In genomic region chr3:52443856-52444255, GRCm38 (mm10) we compare ENCODE assay signal across 9 mouse cellular contexts.
DNase-seq lines count a peak whose midpoint lies in the region; ATAC-seq and TF ChIP-seq lines count a peak whose summit lies in the region.
"Had no signal": no experiment of that assay in that cellular context is flagged by ENCODE, and none has a peak within 500 bp of the region (broad histone marks: within the 10 kb centered on the region; RNA-seq: fewer than 3 reads in every experiment).

No protein-coding gene starts in this region.

- peak overlapping the region; percentile 61; the same call in 1 of the 2 replicates for H3K27ac ChIP-seq in lung, embryonic 14.5 days (ENCODE audit: low read depth)
- H3K27ac ChIP-seq: liver, embryonic 13.5 days had no signal

- WGBS in lung, embryonic 14.5 days = 44% methylated on average over 3 of the region's 3 CpGs

- no peaks in the 10 kb centered on the region for H3K4me1 ChIP-seq in lung, embryonic 14.5 days (ENCODE audit: insufficient read depth)
- H3K4me1 ChIP-seq: liver, embryonic 13.5 days had no signal

- no peak overlapping the region for H3K4me2 ChIP-seq in lung, embryonic 14.5 days
- H3K4me2 ChIP-seq: liver, embryonic 13.5 days had no signal

- H3K9me3 ChIP-seq in lung, embryonic 14.5 days (ENCODE audit: low read depth, low read length) = no peaks in the 10 kb centered on the region
- H3K9me3 ChIP-seq: liver, embryonic 13.5 days had no signal

- no peaks in the 10 kb centered on the region for H3K27me3 ChIP-seq in lung, embryonic 14.5 days (ENCODE audit: insufficient read depth, low read length)
- H3K27me3 ChIP-seq: liver, embryonic 13.5 days had no signal

- no peak overlapping the region for H3K4me3 ChIP-seq in lung, embryonic 14.5 days (ENCODE audit: low read depth, low read length)
- H3K4me3 ChIP-seq: liver, embryonic 13.5 days had no signal

- peak; percentile 39 for DNase-seq in lung, embryonic 14.5 days
- no peak for DNase-seq in lung, postnatal 14 days
- peak; percentile 40 for DNase-seq in adrenal gland, postnatal 25 days
- peak; percentile 13 for DNase-seq in forelimb bud, embryonic 11.5 days (ENCODE audit: low read depth, low spot score)
- DNase-seq in induced T-regulatory cell, adult 2 months (ENCODE audit: low read depth) = peak; percentile 37
- peak; percentile 37 to 49 for DNase-seq in thymus, postnatal 10 days (ENCODE audit: low spot score in 2 of 2)
- DNase-seq in frontal cortex, postnatal 25 days (ENCODE audit: low spot score in 2 of 2) = no peak
- DNase-seq: liver, embryonic 13.5 days had no signal

- peak; percentile 65; the same call in 1 of the 2 replicates for ATAC-seq in lung, embryonic 14.5 days (ENCODE audit: insufficient read depth)
- ATAC-seq in megakaryocyte progenitor cell, adult 5-6 weeks (replicated peaks; ENCODE audit: poor library complexity) = peak; percentile 97

- no peak for TF ChIP-seq CTCF in lung, embryonic 14.5 days (IDR thresholded peaks at IDR 0.05; ENCODE audit: low read depth)

- no peaks in the 10 kb centered on the region for H3K36me3 ChIP-seq in lung, embryonic 14.5 days (ENCODE audit: insufficient read depth)
- H3K36me3 ChIP-seq: liver, embryonic 13.5 days had no signal

- no peak overlapping the region for H3K9ac ChIP-seq in lung, embryonic 14.5 days
- H3K9ac ChIP-seq: liver, embryonic 13.5 days had no signal

Comparison
In these comparisons a context has a peak if more than half of its experiments do, and no peak if none do; other contexts are left out.
1. DNase-seq: peak in lung, embryonic 14.5 days (single experiment), adrenal gland, postnatal 25 days (single experiment), forelimb bud, embryonic 11.5 days (single experiment), induced T-regulatory cell, adult 2 months (single experiment) and thymus, postnatal 10 days (2 of 2); none in lung, postnatal 14 days (single experiment) and frontal cortex, postnatal 25 days (0 of 2).